Mouse (Mus musculus) adipocyte (in vitro differentiated cells): ENCODE results near the gene Samd4.

Source experiments
- DNase-seq: peaks from one replicate; pipeline ENCODE4 v3.0.0-alpha.2; 2016; ENCODE audit warnings: low spot score

Samd4 gene

GRCm38 (mm10) chr14:47000096-47000736 is 117.6 kb downstream of the Samd4 start:
- DNase-seq, result peak; percentile 5

- DNase-seq, result no peak
Measured at GRCm38 (mm10) chr14:47000786-47001761, 118.4 kb downstream of the Samd4 start.

- DNase-seq, result peak; percentile 21
Measured at GRCm38 (mm10) chr14:47004161-47004560, 121.5 kb downstream of the Samd4 start.

GRCm38 (mm10) chr14:47011171-47012139 is 128.8 kb downstream of the Samd4 start:
- DNase-seq, result no peak

- DNase-seq, result no peak
Measured at GRCm38 (mm10) chr14:47015618-47016017, 133.0 kb downstream of the Samd4 start.

- DNase-seq, result no peak
Measured at GRCm38 (mm10) chr14:47017658-47018057, 135.0 kb downstream of the Samd4 start.

GRCm38 (mm10) chr14:47020886-47021285 is 138.2 kb downstream of the Samd4 start:
- no peak for DNase-seq

GRCm38 (mm10) chr14:47023529-47023928 is 140.9 kb downstream of the Samd4 start:
- DNase-seq, result no peak

GRCm38 (mm10) chr14:47027431-47028118 is 144.9 kb downstream of the Samd4 start:
- DNase-seq, result no peak

- no peak for DNase-seq
Measured at GRCm38 (mm10) chr14:47031542-47031941, 148.9 kb downstream of the Samd4 start.

GRCm38 (mm10) chr14:47032140-47032539 is 149.5 kb downstream of the Samd4 start:
- DNase-seq, result peak; percentile 5

- no peak for DNase-seq
Measured at GRCm38 (mm10) chr14:47033423-47033822, 150.8 kb downstream of the Samd4 start.

- DNase-seq, result peak; percentile 55
Measured at GRCm38 (mm10) chr14:47041699-47042098, 159.0 kb downstream of the Samd4 start.

GRCm38 (mm10) chr14:47049051-47049450 is 166.4 kb downstream of the Samd4 start:
- DNase-seq, result peak; percentile 4

GRCm38 (mm10) chr14:47051743-47052610 is 169.3 kb downstream of the Samd4 start:
- no peak for DNase-seq

GRCm38 (mm10) chr14:47053101-47053500 is 170.4 kb downstream of the Samd4 start:
- DNase-seq, result no peak

GRCm38 (mm10) chr14:47053824-47054223 is 171.2 kb downstream of the Samd4 start:
- no peak for DNase-seq

GRCm38 (mm10) chr14:47058969-47059368 is 176.3 kb downstream of the Samd4 start:
- DNase-seq, result no peak

- no peak for DNase-seq
Measured at GRCm38 (mm10) chr14:47065067-47065466, 182.4 kb downstream of the Samd4 start.

- DNase-seq, result no peak
Measured at GRCm38 (mm10) chr14:47066901-47067300, 184.2 kb downstream of the Samd4 start.
